Mouse (Mus musculus): ENCODE results near the gene Tmem232.

DNA sequence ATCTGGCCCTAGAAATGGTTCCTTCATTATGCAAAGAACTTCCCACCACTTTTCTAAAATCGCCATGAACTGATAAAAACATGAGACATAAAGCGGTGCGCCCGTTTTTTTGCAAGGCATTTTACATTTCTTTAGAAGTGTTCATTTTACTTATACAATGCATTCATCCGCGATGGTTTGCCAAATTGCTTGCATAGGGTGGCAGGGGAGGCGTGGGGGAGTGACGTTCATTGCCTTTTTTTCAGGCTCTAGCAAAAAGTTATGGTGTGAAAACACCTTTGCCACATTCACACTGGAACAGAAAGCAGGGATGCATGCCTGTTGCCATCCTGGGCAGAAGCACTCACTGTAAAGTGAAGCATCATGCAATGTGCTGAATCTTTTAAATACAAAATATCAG, 188.7 kb downstream of the Tmem232 start:
- no peak for TF ChIP-seq POLR2A (IDR thresholded peaks at IDR 0.05; ENCODE audit: control insufficient read depth, low read depth, low read length)
- no peak for TF ChIP-seq CTCF (IDR thresholded peaks at IDR 0.05; ENCODE audit: control insufficient read depth, insufficient read depth, insufficient replicate concordance, low read depth, low read length)

Data from testis, adult 2 months (tissue).